Mouse (Mus musculus): ENCODE measurements around the gene Magi2.

DNA sequence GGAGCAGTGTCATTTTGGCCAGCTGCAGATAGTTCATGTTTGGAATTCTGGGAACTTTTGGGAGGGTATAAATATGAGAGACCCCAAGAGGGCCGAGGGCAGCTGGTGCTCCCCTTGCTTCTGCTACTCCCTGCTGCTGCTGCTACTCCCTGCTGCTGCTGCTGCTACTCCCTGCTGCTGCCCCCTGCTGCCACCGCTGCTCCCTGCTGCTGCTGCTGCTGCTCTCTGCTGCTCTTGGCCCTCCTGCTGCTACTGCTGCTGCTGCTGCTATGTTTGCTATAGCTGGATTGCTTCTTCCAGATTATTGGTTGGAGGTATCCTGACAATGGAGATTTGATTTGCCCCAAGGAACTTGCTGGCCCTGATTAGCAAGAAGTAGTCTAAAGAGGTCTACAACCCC is 1512.0 kb downstream of the Magi2 start:
- TF ChIP-seq CTCF (IDR thresholded peaks at IDR 0.05; ENCODE audit: control insufficient read depth, insufficient read depth, insufficient read length) = peak; percentile 58
- no peak for TF ChIP-seq USF1 (IDR thresholded peaks at IDR 0.05; ENCODE audit: low read depth)
- TF ChIP-seq MAX (IDR thresholded peaks at IDR 0.05) = no peak
- TF ChIP-seq MYOG (IDR thresholded peaks at IDR 0.05; ENCODE audit: control insufficient read depth, extremely low read depth, insufficient read length) = no peak

Measured in C2C12 (cell line).